Mouse (Mus musculus) macrophage (primary cell): ENCODE results near the gene Mmadhc. TPM values are rescaled to one million over a fixed set of nuclear protein-coding genes. Genes with fewer than 3 reads are reported as not detected.

Source experiments
- H3K27ac ChIP-seq: fragments of 350-480 bp; formaldehyde crosslinking; 2 replicates; pipeline ENCODE4 v1.9.0; 2021
- H3K36me3 ChIP-seq: fragments of 350-480 bp; formaldehyde crosslinking; 2 replicates; pipeline ENCODE4 v1.9.0; 2021; ENCODE audit errors: inconsistent target
- H3K4me3 ChIP-seq: fragments of 350-480 bp; formaldehyde crosslinking; 2 replicates; pipeline ENCODE4 v1.9.0; 2021; ENCODE audit errors: inconsistent target
- H3K79me2 ChIP-seq: fragments of 350-480 bp; formaldehyde crosslinking; 2 replicates; pipeline ENCODE4 v1.9.0; 2021; ENCODE audit errors: inconsistent target
- WGBS: methylation state at CpG from one replicate; pipeline ENCODE4 v1.1.7; 2026; ENCODE audit warnings: inconsistent platforms; ENCODE audit not compliant: missing documents; 5-methylcytosine and 5-hydroxymethylcytosine counted together
- polyA plus RNA-seq: library from polyadenylated mRNA; stranded (reverse); fragments of 250-400 nt; gene quantifications from 3 replicates; pipeline ENCODE4 v1.2.4, GENCODE M21; 2018; ENCODE audit warnings: inconsistent platforms
- total RNA-seq, 78 experiments: library from RNA; depleted of rRNA; stranded (reverse); fragments of 250-400 nt; gene quantifications; 1 replicate in 9 of 78; 2 replicates in 24 of 78; 3 replicates in 43 of 78; 4 replicates in 2 of 78; pipeline ENCODE4 v1.2.4; 2018; ENCODE audit warnings: inconsistent platforms in 56 of 78

Gene Mmadhc
- 10 to 100 TPM; 19.2 to 61.1 (median 40.2) TPM for total RNA-seq (2018; cell fraction: chromatin; rRNA removed)
- total RNA-seq (2018; cell fraction: cytosol; rRNA removed), result 10 to 100 TPM; 41.7 to 60.5 (median 49.2) TPM
- total RNA-seq (2018; cell fraction: nucleus; rRNA removed), result 10 to 100 TPM; 22.4 to 58.6 (median 38.4) TPM
- 31.7 to 62.5 TPM (median 46.4 TPM) in 3 replicates for polyA plus RNA-seq

DNA sequence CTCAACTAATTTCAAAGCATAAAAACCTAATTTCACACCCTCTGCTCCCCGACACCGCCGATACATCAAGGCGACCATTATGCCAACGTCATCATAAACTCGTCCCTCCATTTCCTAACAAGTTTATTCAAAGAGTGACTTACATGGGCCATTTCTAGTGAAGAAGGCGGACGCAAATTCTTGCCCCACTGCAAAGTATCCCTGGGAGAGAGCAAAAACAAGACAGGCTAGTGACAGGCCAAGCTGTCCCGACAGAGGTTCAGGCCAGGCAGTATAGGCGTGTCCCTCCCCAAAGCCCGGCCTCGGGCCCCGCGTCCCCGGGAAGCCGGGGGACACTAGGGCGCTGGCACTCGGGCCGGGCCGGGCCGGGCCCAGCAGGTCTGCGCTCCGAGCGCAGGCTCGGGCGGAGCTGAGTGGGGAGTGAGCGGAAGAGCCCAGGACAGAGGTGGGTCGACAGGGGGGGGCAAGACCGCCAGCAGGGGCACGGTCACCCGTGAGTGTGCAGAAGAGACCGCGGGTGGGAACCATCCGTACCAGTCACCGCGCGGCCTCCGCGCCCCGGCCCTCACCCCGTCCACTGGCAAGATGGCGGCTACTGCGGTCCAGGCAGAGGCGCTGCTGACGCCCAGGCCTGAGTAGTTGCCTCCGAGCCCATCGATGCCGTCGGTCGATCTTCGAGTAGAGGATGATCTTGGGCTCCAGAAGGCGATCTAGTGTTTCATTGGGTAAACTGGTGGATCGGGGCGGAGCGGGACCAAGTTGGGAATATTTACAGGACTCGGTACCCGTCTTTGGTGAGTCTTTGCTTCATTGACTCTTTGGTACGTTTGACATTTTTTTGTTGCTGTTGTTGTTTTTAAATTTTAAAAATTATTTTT, at the start of gene Mmadhc:
Gene Mmadhc, minus strand, starts transcription at position 693 of the 878 bp plus-strand sequence.
- Histone ChIP-seq H3K4me3 (peak within 1 kb of the TSS; percentile 68), H3K36me3 (0 out of 2 replicates have a peak, but pooled peaks cover 2% of the 10 kb centered on the region), H3K79me2 (peaks cover 48% of the 10 kb centered on the region), H3K27ac (peak within 1 kb of the TSS; percentile 50; the same call in 1 of the 2 replicates)
- under 1% methylated on average over 56 of the region's 58 CpGs for WGBS

DNA sequence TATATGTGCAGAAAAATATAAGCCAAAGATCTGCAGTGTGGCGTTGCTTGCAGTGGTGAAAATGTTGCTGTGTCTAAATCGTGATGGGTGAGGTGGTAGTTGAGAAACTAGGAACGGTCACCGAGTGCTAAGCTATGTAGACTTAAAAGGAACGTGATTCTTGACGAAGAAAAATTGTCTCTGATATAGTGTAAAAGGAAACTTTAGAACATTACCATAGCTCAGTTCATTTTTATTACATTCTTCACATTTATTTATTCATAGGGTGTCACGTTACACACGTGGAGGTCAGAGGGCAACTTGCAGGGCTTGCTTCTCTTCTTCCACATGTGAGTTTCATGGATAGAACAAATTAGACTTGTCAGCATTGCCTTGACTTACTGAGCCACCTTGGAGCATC, 47.0 kb upstream of the Mmadhc start:
- Histone ChIP-seq H3K79me2 (no peaks in the 10 kb centered on the region), H3K36me3 (no peaks in the 10 kb centered on the region), H3K4me3 (no peak overlapping the region), H3K27ac (no peak overlapping the region)
- WGBS, result 95% methylated on average over 8 of the region's 8 CpGs

GRCm38 (mm10) chr2:50339061-50339460, 42.5 kb upstream of the Mmadhc start:
- Histone ChIP-seq H3K79me2 (no peaks in the 10 kb centered on the region), H3K36me3 (no peaks in the 10 kb centered on the region), H3K27ac (no peak overlapping the region), H3K4me3 (no peak overlapping the region)
- WGBS, result 100% methylated on average over 1 of the region's 3 CpGs

DNA sequence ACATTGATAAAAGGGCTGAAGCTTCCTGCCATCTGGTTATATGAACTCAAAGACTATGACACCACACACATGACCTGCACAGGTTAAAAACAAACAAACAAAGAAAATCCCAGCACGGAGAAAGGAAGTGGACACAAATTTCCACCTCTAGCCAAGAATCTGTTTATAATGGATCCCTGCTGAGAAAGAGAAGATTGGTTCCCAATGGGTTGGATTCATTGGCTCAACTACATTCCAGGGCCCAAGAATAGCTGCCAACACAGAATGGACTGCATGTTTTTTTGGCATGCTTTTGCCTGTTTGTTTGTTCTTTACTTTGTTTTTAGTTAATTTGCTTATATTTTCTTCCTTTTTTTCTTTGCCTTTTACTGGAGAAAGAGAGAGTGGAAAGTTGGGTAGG, 41.0 kb upstream of the Mmadhc start:
- Histone ChIP-seq H3K79me2 (no peaks in the 10 kb centered on the region), H3K27ac (no peak overlapping the region), H3K4me3 (no peak overlapping the region), H3K36me3 (no peaks in the 10 kb centered on the region)
- 89% methylated on average over 1 of the region's 1 CpGs for WGBS

GRCm38 (mm10) chr2:50331716-50332270, 35.2 kb upstream of the Mmadhc start:
- H3K79me2 ChIP-seq, result no peaks in the 10 kb centered on the region
- no peaks in the 10 kb centered on the region for H3K36me3 ChIP-seq
- H3K4me3 ChIP-seq, result no peak overlapping the region
- WGBS, result 93% methylated on average over 5 of the region's 5 CpGs
- H3K27ac ChIP-seq, result no peak overlapping the region

DNA sequence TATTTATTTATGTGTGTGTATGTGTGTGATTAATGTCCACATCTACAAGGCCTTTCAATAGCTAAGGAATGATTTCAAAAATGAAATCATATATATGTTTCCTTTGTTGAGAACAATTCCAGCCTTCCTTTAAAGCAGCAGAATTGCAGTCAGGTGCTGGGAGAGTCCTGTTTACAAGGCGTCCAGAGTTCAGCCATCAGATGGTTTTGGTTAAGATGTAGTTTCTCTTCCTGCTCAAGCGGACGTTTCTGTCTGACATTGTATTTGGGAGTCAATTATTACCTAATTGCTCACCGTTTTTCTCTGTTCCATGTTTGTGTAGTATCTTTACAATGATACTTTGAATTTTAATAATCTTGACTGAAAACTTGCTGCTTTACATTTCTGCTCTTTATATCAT, 31.6 kb upstream of the Mmadhc start:
- 69% methylated on average over 4 of the region's 4 CpGs for WGBS
- H3K27ac ChIP-seq, result no peak overlapping the region
- H3K79me2 ChIP-seq, result no peaks in the 10 kb centered on the region
- no peak overlapping the region for H3K4me3 ChIP-seq
- no peaks in the 10 kb centered on the region for H3K36me3 ChIP-seq

- no peaks in the 10 kb centered on the region for H3K36me3 ChIP-seq
- no peak overlapping the region for H3K27ac ChIP-seq
- H3K79me2 ChIP-seq, result no peaks in the 10 kb centered on the region
- 93% methylated on average over 7 of the region's 7 CpGs for WGBS
- no peak overlapping the region for H3K4me3 ChIP-seq
Observed at GRCm38 (mm10) chr2:50324799-50325198, 28.2 kb upstream of the Mmadhc start.

GRCm38 (mm10) chr2:50306663-50307320, 10.2 kb upstream of the Mmadhc start:
- Histone ChIP-seq H3K27ac (no peak overlapping the region), H3K79me2 (no peaks in the 10 kb centered on the region), H3K36me3 (no peaks in the 10 kb centered on the region), H3K4me3 (no peak overlapping the region)
- 53% methylated on average over 9 of the region's 9 CpGs for WGBS

- no peaks in the 10 kb centered on the region for H3K79me2 ChIP-seq
- no peak overlapping the region for H3K27ac ChIP-seq
- H3K4me3 ChIP-seq, result no peak overlapping the region
- no peaks in the 10 kb centered on the region for H3K36me3 ChIP-seq
- WGBS, result 78% methylated on average over 1 of the region's 1 CpGs
Observed at GRCm38 (mm10) chr2:50304824-50305577, 8.4 kb upstream of the Mmadhc start.

GRCm38 (mm10) chr2:50296987-50297350, 368 bp upstream of the Mmadhc start:
- 8% methylated on average over 8 of the region's 9 CpGs for WGBS
- H3K36me3 ChIP-seq, result no peaks in the 10 kb centered on the region
- H3K27ac ChIP-seq, result no peak overlapping the region
- H3K79me2 ChIP-seq, result peaks cover 42% of the 10 kb centered on the region
- peak overlapping the region; percentile 68 for H3K4me3 ChIP-seq

DNA sequence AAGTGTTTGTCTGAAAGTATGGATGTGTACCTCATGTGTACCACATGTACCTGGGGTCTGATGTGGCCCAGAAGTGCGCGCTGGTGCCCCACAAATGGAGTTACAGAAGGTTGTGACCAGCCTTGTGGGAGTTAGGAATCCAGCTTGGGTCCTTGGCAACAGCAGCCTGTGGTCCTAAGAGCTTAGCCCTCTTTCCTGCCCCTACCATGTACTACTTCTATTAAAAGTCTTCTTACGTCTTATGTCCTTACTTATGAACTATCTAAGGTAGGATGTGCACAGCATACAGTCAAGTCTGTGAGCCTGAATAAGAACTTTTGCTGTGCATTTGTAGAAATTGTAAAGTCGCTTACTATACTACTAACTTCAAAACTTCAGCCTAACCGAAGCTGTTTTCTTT, 1.0 kb downstream of the Mmadhc start:
- H3K27ac ChIP-seq, result peak overlapping the region; percentile 50; the same call in 1 of the 2 replicates
- WGBS, result 52% methylated on average over 5 of the region's 5 CpGs

GRCm38 (mm10) chr2:50294084-50294483, 2.5 kb downstream of the Mmadhc start:
- Histone ChIP-seq H3K36me3 (peaks cover 23% of the 10 kb centered on the region; the same call in 1 of the 2 replicates), H3K4me3 (no peak overlapping the region), H3K79me2 (peaks cover 50% of the 10 kb centered on the region), H3K27ac (no peak overlapping the region)
- 18% methylated on average over 2 of the region's 2 CpGs for WGBS

More for the DNA sequence above, 1.0 kb downstream of the Mmadhc start:
- Histone ChIP-seq H3K4me3 (peak overlapping the region; percentile 68), H3K36me3 (peaks cover 10% of the 10 kb centered on the region; the same call in 1 of the 2 replicates), H3K79me2 (peaks cover 50% of the 10 kb centered on the region)

DNA sequence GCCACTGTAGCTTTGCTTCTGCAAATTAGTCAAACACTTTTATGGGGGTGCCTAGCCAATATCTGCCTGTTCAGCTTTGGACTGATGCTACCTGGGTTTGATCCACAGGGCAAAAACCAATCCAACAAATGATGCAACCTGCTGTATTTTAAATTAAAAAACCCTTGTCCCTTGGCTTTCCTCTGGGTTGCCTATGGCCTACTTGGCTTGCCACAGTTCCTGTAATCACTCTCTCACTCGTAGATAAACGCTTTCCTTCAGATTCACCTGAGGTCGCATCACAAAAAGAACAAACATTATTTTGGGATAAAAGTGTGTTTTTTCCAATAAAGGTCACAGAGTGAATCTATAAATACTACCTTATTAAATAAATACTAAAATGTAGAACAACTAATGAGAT, 3.0 kb downstream of the Mmadhc start:
- peaks cover 50% of the 10 kb centered on the region for H3K79me2 ChIP-seq
- WGBS, result 84% methylated on average over 3 of the region's 3 CpGs
- no peak overlapping the region for H3K27ac ChIP-seq

DNA sequence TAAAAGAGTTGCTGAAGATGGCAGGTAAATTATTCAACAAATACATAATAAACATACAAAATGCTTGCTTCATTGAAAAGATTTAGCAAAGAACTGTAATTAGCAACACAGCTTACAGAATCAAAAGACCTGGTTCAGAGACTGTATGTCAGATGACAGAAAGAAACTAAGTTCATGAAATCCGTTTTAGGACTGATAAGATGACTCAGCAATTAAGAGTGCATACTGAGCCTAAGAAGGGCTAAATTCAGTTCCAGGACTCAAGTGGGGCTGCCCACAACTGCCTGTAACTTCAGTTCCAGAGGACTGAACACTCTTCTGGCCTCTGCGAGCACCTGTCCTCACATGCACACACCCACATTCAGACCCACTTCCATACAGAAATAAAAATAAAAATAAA, 4.7 kb downstream of the Mmadhc start:
- Histone ChIP-seq H3K36me3 (peaks cover 41% of the 10 kb centered on the region), H3K4me3 (no peak overlapping the region), H3K27ac (no peak overlapping the region), H3K79me2 (peaks cover 50% of the 10 kb centered on the region)
- WGBS, result 26% methylated on average over 2 of the region's 2 CpGs

More for the DNA sequence above, 3.0 kb downstream of the Mmadhc start:
- Histone ChIP-seq H3K4me3 (no peak overlapping the region), H3K36me3 (peaks cover 28% of the 10 kb centered on the region)
